Mouse (Mus musculus): ENCODE measurements around the gene Aloxe3.

- no peak for TF ChIP-seq GATA1 (IDR thresholded peaks at IDR 0.05; ENCODE audit: low read length)
- TF ChIP-seq TAL1 (IDR thresholded peaks at IDR 0.05; ENCODE audit: low read length): no peak
Observed at GRCm38 (mm10) chr11:69125919-69126705, 416 bp downstream of the Aloxe3 start.

All from erythroblast, embryonic 14.5 days (primary cell).